Mouse (Mus musculus) gastrocnemius, postnatal 10 days (tissue): ENCODE measurements around the gene Shf. TPM values are rescaled to one million over a fixed set of nuclear protein-coding genes. Genes with fewer than 3 reads are reported as not detected.
A peak's percentile ranks its signal among the peaks of the same experiment; 100 is the strongest.

Experiments
- DNase-seq: peaks from one replicate; pipeline ENCODE4 v3.0.0; 2021; ENCODE audit warnings: mixed read lengths
- total RNA-seq, 2 experiments: library from RNA; stranded (reverse); gene quantifications; 2 replicates each; pipeline ENCODE4 v1.2.3; 2021

Gene Shf
- total RNA-seq, 2 experiments from 2014 or later = 7.5 to 9.4 TPM

GRCm38 (mm10) chr2:122301921-122302573 is 66.9 kb downstream of the Shf start:
- DNase-seq = no peak

- peak; percentile 42 for DNase-seq
Measured at GRCm38 (mm10) chr2:122301081-122301920, 67.7 kb downstream of the Shf start.

- no peak for DNase-seq
Measured at GRCm38 (mm10) chr2:122300656-122301020, 68.3 kb downstream of the Shf start.

DNA sequence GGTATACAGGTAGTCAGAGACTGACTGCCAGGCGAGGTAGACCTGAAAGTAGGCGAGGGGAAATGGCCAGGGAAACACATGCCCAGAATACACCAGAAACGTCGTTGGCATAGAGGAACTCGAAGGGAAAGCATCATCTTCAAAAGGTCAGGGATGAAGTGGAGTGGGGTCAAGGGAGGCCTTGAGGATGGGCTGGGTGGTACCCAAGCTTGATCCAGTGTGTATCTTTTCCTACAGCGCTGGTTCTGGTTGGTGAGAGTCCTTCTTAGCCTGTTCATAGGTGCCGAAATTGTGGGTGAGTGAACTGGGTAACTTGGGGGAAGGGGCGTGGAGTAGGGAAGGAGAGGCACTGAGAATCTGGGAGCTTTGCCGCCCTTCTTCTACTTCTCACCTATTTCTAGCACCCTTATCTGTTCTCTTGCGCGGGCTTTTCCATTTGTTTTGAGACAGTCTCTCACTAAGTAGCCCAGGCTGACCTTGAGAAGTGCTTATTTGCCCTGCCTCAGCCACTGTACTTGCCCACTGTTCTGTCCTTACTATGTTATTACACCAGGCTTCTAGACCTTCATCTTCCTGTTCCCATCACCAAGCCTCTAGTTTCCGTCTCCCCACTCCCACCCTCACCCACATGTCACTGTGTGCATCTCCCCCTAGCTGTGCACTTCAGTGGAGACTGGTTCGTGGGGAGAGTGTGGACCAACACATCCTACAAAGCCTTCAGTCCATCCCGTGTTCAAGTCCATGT is 68.9 kb downstream of the Shf start:
- no peak for DNase-seq

Other genes starting within 250 kb of the Shf start
- gene B2m, start 221.5 kb downstream of the Shf start, total RNA-seq = 100 to 1,000 TPM; 109 to 137 TPM
- gene Trim69, start 208.5 kb downstream of the Shf start, total RNA-seq = not detected
- gene Patl2, start 183.0 kb downstream of the Shf start, total RNA-seq = not detected
- gene Terb2, start 182.9 kb downstream of the Shf start, total RNA-seq = not detected
- 10 to 100 TPM; 16.5 to 19.1 TPM for gene Sord, start 134.4 kb downstream of the Shf start, total RNA-seq
- gene Duox2, start 70.7 kb downstream of the Shf start, total RNA-seq = under 1 TPM; 0.33 to 0.34 TPM
- not detected for gene Duoxa2, start 70.3 kb downstream of the Shf start, total RNA-seq
- under 1 TPM; 0.31 to 0.79 TPM for gene Duoxa1, start 55.4 kb downstream of the Shf start, total RNA-seq
- gene Duox1, start 53.5 kb downstream of the Shf start, total RNA-seq = under 1 TPM; 0.19 to 0.43 TPM
- 10 to 100 TPM in 1 of 2 experiments, 1 to 10 TPM in 1; 7.0 to 11.4 TPM for gene Slc28a2, start 57.3 kb upstream of the Shf start, total RNA-seq
- gene Gm14085, start 115.8 kb upstream of the Shf start, total RNA-seq = under 1 TPM; 0.19 to 0.36 TPM
- 100 to 1,000 TPM; 181 to 186 TPM for gene Gatm, start 242.1 kb upstream of the Shf start, total RNA-seq